Mouse (Mus musculus): ENCODE results near the gene Cfap20. TPM values are rescaled to one million over a fixed set of nuclear protein-coding genes. Genes with fewer than 3 reads are reported as not detected.
"Not testable (repeated sequence)": the region's sequence is repeated elsewhere in the genome, so short reads cannot be mapped to it uniquely, and the experiment has no call there.

The Cfap20 gene
- polyA plus RNA-seq, 2 experiments = 30.1 to 34.8 TPM

GRCm38 (mm10) chr8:95384501-95384900 lies 50.2 kb downstream of the Cfap20 start:
- DNase-seq (ENCODE audit: low read depth in 3 of 3, low spot score in 3 of 3) (no peak), ATAC-seq (ENCODE audit: insufficient read depth) (no peak)
- H3K27ac ChIP-seq = no peak overlapping the region
- no peak overlapping the region for H3K4me2 ChIP-seq (ENCODE audit: low read depth)
- no peaks in the 10 kb centered on the region for H3K27me3 ChIP-seq (ENCODE audit: control insufficient read depth, insufficient read depth, low read length)
- no peak overlapping the region for H3K9ac ChIP-seq (replicated peaks)
- TF ChIP-seq EP300 (IDR thresholded peaks at IDR 0.05; ENCODE audit: low read depth) = no peak
- no peaks in the 10 kb centered on the region for H3K36me3 ChIP-seq (replicated peaks; ENCODE audit: control insufficient read depth, insufficient read depth, low read depth)
- 61% methylated on average over 3 of the region's 3 CpGs for WGBS (ENCODE audit: insufficient replicate concordance)
- no peak overlapping the region for H3K4me3 ChIP-seq (ENCODE audit: insufficient read depth in 1 of 2, low read depth in 2 of 2, low read length in 2 of 2)
- no peaks in the 10 kb centered on the region for H3K9me3 ChIP-seq (ENCODE audit: control insufficient read depth, low read length)
- no peaks in the 10 kb centered on the region for H3K4me1 ChIP-seq (replicated peaks; ENCODE audit: control insufficient read depth in 2 of 2, insufficient read depth in 2 of 2, low read length in 1 of 2)

- H3K4me3 ChIP-seq (ENCODE audit: insufficient read depth in 1 of 2, low read depth in 2 of 2, low read length in 2 of 2) = no peak overlapping the region
- no peak for ATAC-seq (ENCODE audit: insufficient read depth)
- no peak for TF ChIP-seq CTCF (IDR thresholded peaks at IDR 0.05; ENCODE audit: low read depth)
- TF ChIP-seq EP300 (IDR thresholded peaks at IDR 0.05; ENCODE audit: low read depth) = no peak
Measured at GRCm38 (mm10) chr8:95381595-95381994, 53.1 kb downstream of the Cfap20 start.

GRCm38 (mm10) chr8:95380953-95381352 lies 53.7 kb downstream of the Cfap20 start:
- H3K27me3 ChIP-seq (ENCODE audit: control insufficient read depth, insufficient read depth, low read length) = no peaks in the 10 kb centered on the region
- TF ChIP-seq CTCF (IDR thresholded peaks at IDR 0.05; ENCODE audit: low read depth) = no peak
- TF ChIP-seq EP300 (IDR thresholded peaks at IDR 0.05; ENCODE audit: low read depth) = no peak
- no peak overlapping the region for H3K27ac ChIP-seq

More at GRCm38 (mm10) chr8:95381595-95381994, 53.1 kb downstream of the Cfap20 start:
- Histone ChIP-seq H3K36me3 (replicated peaks; ENCODE audit: control insufficient read depth, insufficient read depth, low read depth) (no peaks in the 10 kb centered on the region), H3K9ac (replicated peaks) (no peak overlapping the region), H3K27me3 (ENCODE audit: control insufficient read depth, insufficient read depth, low read length) (no peaks in the 10 kb centered on the region), H3K9me3 (ENCODE audit: control insufficient read depth, low read length) (no peaks in the 10 kb centered on the region), H3K27ac (no peak overlapping the region), H3K4me1 (replicated peaks; ENCODE audit: control insufficient read depth in 2 of 2, insufficient read depth in 2 of 2, low read length in 1 of 2) (peaks cover 0 to 2% of the 10 kb centered on the region in 2 experiments; a peak in 1 of 4 replicates), H3K4me2 (ENCODE audit: low read depth) (no peak overlapping the region)
- no peak for DNase-seq (ENCODE audit: low read depth in 3 of 3, low spot score in 3 of 3)
- WGBS (ENCODE audit: insufficient replicate concordance) = 51% methylated on average over 3 of the region's 3 CpGs

GRCm38 (mm10) chr8:95378928-95379327 lies 55.7 kb downstream of the Cfap20 start:
- H3K9me3 ChIP-seq (ENCODE audit: control insufficient read depth, low read length); H3K4me2 ChIP-seq (ENCODE audit: low read depth); H3K27ac ChIP-seq; H3K9ac ChIP-seq (replicated peaks); H3K4me3 ChIP-seq (ENCODE audit: insufficient read depth in 1 of 2, low read depth in 2 of 2, low read length in 2 of 2); H3K36me3 ChIP-seq (replicated peaks; ENCODE audit: control insufficient read depth, insufficient read depth, low read depth); DNase-seq (ENCODE audit: low read depth in 3 of 3, low spot score in 3 of 3); ATAC-seq (ENCODE audit: insufficient read depth); H3K4me1 ChIP-seq (replicated peaks; ENCODE audit: control insufficient read depth in 2 of 2, insufficient read depth in 2 of 2, low read length in 1 of 2); H3K27me3 ChIP-seq (ENCODE audit: control insufficient read depth, insufficient read depth, low read length): not testable (repeated sequence)
- WGBS (ENCODE audit: insufficient replicate concordance) = 79% methylated on average over 11 of the region's 11 CpGs

More at GRCm38 (mm10) chr8:95380953-95381352, 53.7 kb downstream of the Cfap20 start:
- H3K9ac ChIP-seq (replicated peaks) = no peak overlapping the region
- ATAC-seq (ENCODE audit: insufficient read depth) = no peak
- no peaks in the 10 kb centered on the region for H3K36me3 ChIP-seq (replicated peaks; ENCODE audit: control insufficient read depth, insufficient read depth, low read depth)
- no peak for DNase-seq (ENCODE audit: low read depth in 3 of 3, low spot score in 3 of 3)
- H3K4me3 ChIP-seq (ENCODE audit: insufficient read depth in 1 of 2, low read depth in 2 of 2, low read length in 2 of 2) = no peak overlapping the region
- H3K9me3 ChIP-seq (ENCODE audit: control insufficient read depth, low read length) = no peaks in the 10 kb centered on the region
- no peak overlapping the region for H3K4me2 ChIP-seq (ENCODE audit: low read depth)
- peaks cover 0 to 2% of the 10 kb centered on the region in 2 experiments; a peak in 1 of 4 replicates for H3K4me1 ChIP-seq (replicated peaks; ENCODE audit: control insufficient read depth in 2 of 2, insufficient read depth in 2 of 2, low read length in 1 of 2)

GRCm38 (mm10) chr8:95377863-95378291 lies 56.8 kb downstream of the Cfap20 start:
- DNase-seq (ENCODE audit: low read depth in 3 of 3, low spot score in 3 of 3) (no peak), ATAC-seq (ENCODE audit: insufficient read depth) (no peak)
- Histone ChIP-seq H3K9me3 (ENCODE audit: control insufficient read depth, low read length) (no peaks in the 10 kb centered on the region), H3K4me1 (replicated peaks; ENCODE audit: control insufficient read depth in 2 of 2, insufficient read depth in 2 of 2, low read length in 1 of 2) (peaks cover 0 to 2% of the 10 kb centered on the region in 2 experiments; a peak in 1 of 4 replicates), H3K27ac (no peak overlapping the region), H3K27me3 (ENCODE audit: control insufficient read depth, insufficient read depth, low read length) (no peaks in the 10 kb centered on the region), H3K4me3 (ENCODE audit: insufficient read depth in 1 of 2, low read depth in 2 of 2, low read length in 2 of 2) (no peak overlapping the region), H3K9ac (replicated peaks) (no peak overlapping the region), H3K4me2 (ENCODE audit: low read depth) (no peak overlapping the region), H3K36me3 (replicated peaks; ENCODE audit: control insufficient read depth, insufficient read depth, low read depth) (no peaks in the 10 kb centered on the region)
- TF ChIP-seq CTCF (IDR thresholded peaks at IDR 0.05; ENCODE audit: low read depth) (no peak), EP300 (IDR thresholded peaks at IDR 0.05; ENCODE audit: low read depth) (no peak)
- WGBS (ENCODE audit: insufficient replicate concordance) = 32% methylated on average over 7 of the region's 7 CpGs

All from liver, embryonic 14.5 days (tissue).